Mouse (Mus musculus) midbrain, embryonic 12.5 days (tissue): ENCODE data around the gene Mrpl36. TPM values are rescaled to one million over a fixed set of nuclear protein-coding genes. Genes with fewer than 3 reads are reported as not detected.

Experiments used
- ATAC-seq: fragments of 200-750 bp; cut with Nextera tagmentation; 2 replicates; pipeline ENCODE4 v1.8.0; 2017; ENCODE audit warnings: low read depth, moderate TSS enrichment, moderate library complexity; ENCODE audit not compliant: low FRiP score
- H3K27ac ChIP-seq: fragments of 300-500 bp; sonication (generic); replicated peaks from 2 replicates; pipeline ENCODE4 v1.5.1; 2016; ENCODE audit warnings: mild to moderate bottlenecking
- H3K27me3 ChIP-seq: fragments of 300-500 bp; sonication (generic); 2 replicates; pipeline ENCODE4 v1.6.1; 2016; ENCODE audit warnings: mild to moderate bottlenecking
- H3K36me3 ChIP-seq: fragments of 300-500 bp; sonication (generic); 2 replicates; pipeline ENCODE4 v1.6.1; 2016
- H3K4me1 ChIP-seq: fragments of 300-500 bp; sonication (generic); 2 replicates; pipeline ENCODE4 v1.6.1; 2016
- H3K4me2 ChIP-seq: fragments of 300-500 bp; sonication (generic); replicated peaks from 2 replicates; pipeline ENCODE4 v1.6.1; 2016; ENCODE audit warnings: mild to moderate bottlenecking, moderate library complexity
- H3K4me3 ChIP-seq: fragments of 300-500 bp; sonication (generic); 2 replicates; pipeline ENCODE4 v1.5.1; 2016; ENCODE audit warnings: mild to moderate bottlenecking
- H3K9ac ChIP-seq: fragments of 300-500 bp; sonication (generic); replicated peaks from 2 replicates; pipeline ENCODE4 v1.6.1; 2016; ENCODE audit warnings: mild to moderate bottlenecking, moderate library complexity
- H3K9me3 ChIP-seq: fragments of 300-500 bp; sonication (generic); 2 replicates; pipeline ENCODE4 v1.6.1; 2016; ENCODE audit warnings: mild to moderate bottlenecking
- WGBS: fragments of 180-500 bp; shearing (Covaris S2); methylation state at CpG from one replicate; pipeline ENCODE4 v1.1.7; 2016; 5-methylcytosine and 5-hydroxymethylcytosine counted together
- polyA plus RNA-seq: library from polyadenylated mRNA; unstranded; fragments of >200 nt; fragmentation: Nextera tagmentation; extraction: Ambion mirVana; gene quantifications from 2 replicates; pipeline ENCODE4 v1.2.1, GENCODE M21; 2016

The Mrpl36 gene
- polyA plus RNA-seq, 1 experiment from 2014 or later: 106 TPM

DNA sequence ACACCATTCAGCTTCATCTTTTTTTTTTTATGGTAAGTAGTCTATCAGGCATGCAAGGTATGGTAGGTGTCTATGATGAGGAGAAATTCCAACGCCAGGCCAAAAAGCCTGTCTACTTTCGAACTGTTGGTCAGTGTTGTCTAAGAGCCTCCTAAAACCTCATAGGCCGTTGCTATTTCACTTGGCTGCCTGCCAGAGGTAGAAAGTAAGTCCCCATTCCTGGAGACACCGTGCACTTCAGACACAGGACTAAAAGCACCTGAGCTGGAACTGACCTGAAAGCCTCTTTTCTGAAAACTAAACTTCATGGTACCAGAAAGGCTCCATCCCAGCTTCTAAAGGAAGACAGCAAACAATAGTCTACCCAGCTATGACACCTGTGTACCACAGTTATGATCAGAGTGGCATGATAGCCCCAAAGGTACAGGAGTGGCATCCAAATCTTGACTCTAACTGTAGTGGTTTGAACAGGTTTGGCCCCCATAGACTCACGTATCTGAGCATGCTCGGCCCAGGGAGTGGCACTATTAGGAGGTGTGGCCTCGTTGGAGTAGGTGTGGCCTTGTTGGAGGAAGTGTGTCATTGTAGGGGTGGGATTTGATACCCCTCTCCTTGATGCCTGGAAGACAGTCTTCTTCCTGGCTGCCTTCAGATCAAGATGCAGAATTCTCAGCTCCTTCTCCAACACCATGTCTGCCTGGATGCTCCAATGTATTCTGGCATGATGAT is 19.8 kb downstream of the Mrpl36 start:
- Histone ChIP-seq H3K36me3 (no peaks in the 10 kb centered on the region), H3K27ac (no peak overlapping the region), H3K9me3 (no peaks in the 10 kb centered on the region), H3K9ac (no peak overlapping the region), H3K4me3 (no peak overlapping the region), H3K4me1 (no peaks in the 10 kb centered on the region), H3K4me2 (no peak overlapping the region), H3K27me3 (no peaks in the 10 kb centered on the region)
- 82% methylated on average over 7 of the region's 7 CpGs for WGBS
- no peak for ATAC-seq

DNA sequence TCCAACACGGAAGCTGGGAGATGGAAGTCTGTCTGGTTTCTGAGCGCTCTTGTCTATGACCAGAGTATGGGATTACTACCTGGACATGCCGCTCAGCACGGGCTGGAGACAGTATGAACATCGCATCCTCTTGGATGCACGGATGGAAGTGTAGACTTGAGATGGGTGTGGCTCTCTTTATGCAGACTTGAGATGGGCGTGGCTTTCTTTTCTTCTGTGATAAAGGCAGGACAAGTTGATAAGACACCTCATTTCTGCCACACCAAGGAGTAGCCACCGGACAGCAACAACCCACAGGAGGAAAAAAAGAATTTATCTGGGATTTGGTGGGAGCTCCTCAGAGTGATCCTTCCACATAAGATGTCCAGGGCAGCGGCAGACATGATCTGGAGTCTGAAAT is 22.4 kb downstream of the Mrpl36 start:
- no peak overlapping the region for H3K27ac ChIP-seq
- H3K4me3 ChIP-seq: no peak overlapping the region
- H3K4me2 ChIP-seq: no peak overlapping the region
- 92% methylated on average over 9 of the region's 9 CpGs for WGBS
- no peaks in the 10 kb centered on the region for H3K4me1 ChIP-seq
- H3K9ac ChIP-seq: no peak overlapping the region
- H3K9me3 ChIP-seq: no peaks in the 10 kb centered on the region
- H3K36me3 ChIP-seq: no peaks in the 10 kb centered on the region
- H3K27me3 ChIP-seq: no peaks in the 10 kb centered on the region
- ATAC-seq: no peak

DNA sequence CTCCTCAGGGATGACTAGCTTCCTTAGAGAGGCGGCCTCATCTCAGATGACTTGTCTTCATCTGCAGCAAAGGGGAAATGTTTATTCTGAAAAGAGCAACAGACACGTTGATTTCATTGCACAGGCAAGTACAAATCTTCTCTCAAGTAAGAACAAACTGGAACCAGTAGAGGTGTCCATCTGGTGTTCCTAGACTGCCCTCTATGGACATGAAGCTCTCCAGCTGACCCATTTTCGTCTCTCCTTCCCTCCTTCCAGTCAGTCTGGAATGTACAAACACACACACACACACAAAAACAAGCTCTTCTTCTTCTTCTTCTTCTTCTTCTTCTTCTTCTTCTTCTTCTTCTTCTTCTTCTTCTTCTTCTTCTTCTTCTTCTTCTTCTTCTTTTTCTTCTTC is 23.6 kb downstream of the Mrpl36 start:
- H3K27ac ChIP-seq: no peak overlapping the region
- H3K9me3 ChIP-seq: no peaks in the 10 kb centered on the region
- H3K9ac ChIP-seq: no peak overlapping the region
- H3K4me1 ChIP-seq: no peaks in the 10 kb centered on the region
- H3K4me2 ChIP-seq: no peak overlapping the region
- H3K27me3 ChIP-seq: no peaks in the 10 kb centered on the region
- 71% methylated on average over 3 of the region's 3 CpGs for WGBS
- ATAC-seq: no peak
- H3K4me3 ChIP-seq: no peak overlapping the region
- H3K36me3 ChIP-seq: no peaks in the 10 kb centered on the region

DNA sequence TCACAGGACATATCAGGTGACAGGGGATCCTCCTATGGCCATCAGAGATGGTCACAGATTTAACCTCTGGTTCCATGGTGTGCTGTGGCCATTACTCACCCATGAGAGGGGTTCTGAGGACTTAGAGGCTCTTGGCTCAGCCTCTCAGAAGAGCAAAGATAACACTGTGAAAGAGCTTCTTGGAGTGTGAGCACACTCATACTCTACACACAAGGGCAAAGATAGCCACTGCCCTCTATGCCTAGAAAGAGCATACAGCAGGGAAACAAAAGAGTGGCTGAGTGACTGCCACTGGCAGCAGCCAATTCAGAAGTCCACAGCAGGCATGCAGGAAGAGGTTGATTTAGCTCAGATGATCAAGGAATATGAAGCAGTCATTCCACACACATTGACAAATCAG is 24.2 kb downstream of the Mrpl36 start:
- no peaks in the 10 kb centered on the region for H3K4me1 ChIP-seq
- ATAC-seq: no peak
- H3K4me3 ChIP-seq: no peak overlapping the region
- H3K4me2 ChIP-seq: no peak overlapping the region
- no peaks in the 10 kb centered on the region for H3K9me3 ChIP-seq
- H3K9ac ChIP-seq: no peak overlapping the region
- H3K36me3 ChIP-seq: no peaks in the 10 kb centered on the region
- no peak overlapping the region for H3K27ac ChIP-seq
- H3K27me3 ChIP-seq: no peaks in the 10 kb centered on the region

DNA sequence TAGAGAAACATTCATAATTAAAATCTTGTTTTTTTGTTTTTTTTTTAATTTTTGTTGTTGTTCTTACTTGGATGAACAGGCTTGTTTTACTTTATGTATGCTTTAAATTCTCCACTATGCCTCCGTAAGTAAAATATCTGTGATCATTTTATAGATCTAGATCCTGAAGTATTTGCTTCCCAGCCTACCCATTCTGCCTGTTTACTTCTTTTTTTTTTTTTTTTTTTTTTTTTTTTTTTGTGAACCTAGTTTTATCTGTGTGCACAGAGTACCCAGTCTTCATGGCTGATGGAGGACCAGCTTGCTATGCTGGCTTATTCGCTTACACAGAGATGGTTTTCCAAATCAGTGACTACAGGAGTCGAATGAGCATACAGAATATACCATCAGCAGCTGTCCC is 28.8 kb downstream of the Mrpl36 start:
- no peaks in the 10 kb centered on the region for H3K4me1 ChIP-seq
- no peak overlapping the region for H3K27ac ChIP-seq

DNA sequence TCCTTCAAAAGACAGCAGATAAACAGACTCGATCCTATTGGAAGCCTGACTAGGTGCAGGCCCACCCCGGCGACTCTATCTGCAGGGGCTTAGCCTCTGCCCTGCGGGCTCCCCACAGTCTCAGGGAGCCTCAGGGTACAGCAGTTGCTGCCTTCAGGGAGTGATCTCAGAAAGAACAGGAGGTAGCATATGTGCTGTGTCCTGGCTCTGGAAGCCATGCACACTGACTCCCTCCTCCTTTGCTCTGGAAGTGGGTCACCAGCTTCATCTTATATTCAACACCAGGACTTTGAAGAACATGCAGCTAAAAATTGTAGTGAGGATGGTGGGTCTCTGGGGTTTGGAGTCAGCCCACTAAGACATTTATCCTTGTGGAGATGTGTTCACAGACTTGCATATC is 45.1 kb downstream of the Mrpl36 start:
- no peaks in the 10 kb centered on the region for H3K36me3 ChIP-seq
- no peaks in the 10 kb centered on the region for H3K9me3 ChIP-seq
- H3K4me3 ChIP-seq: no peak overlapping the region
- no peak overlapping the region for H3K9ac ChIP-seq
- WGBS: 82% methylated on average over 4 of the region's 4 CpGs
- H3K4me2 ChIP-seq: no peak overlapping the region
- ATAC-seq: no peak
- no peaks in the 10 kb centered on the region for H3K4me1 ChIP-seq
- no peak overlapping the region for H3K27ac ChIP-seq
- no peaks in the 10 kb centered on the region for H3K27me3 ChIP-seq

More for the DNA sequence above, 28.8 kb downstream of the Mrpl36 start:
- H3K4me3 ChIP-seq: no peak overlapping the region
- H3K9me3 ChIP-seq: no peaks in the 10 kb centered on the region
- no peak for ATAC-seq
- no peaks in the 10 kb centered on the region for H3K27me3 ChIP-seq
- H3K36me3 ChIP-seq: no peaks in the 10 kb centered on the region
- no peak overlapping the region for H3K9ac ChIP-seq
- H3K4me2 ChIP-seq: no peak overlapping the region
- WGBS: 83% methylated on average over 3 of the region's 3 CpGs

DNA sequence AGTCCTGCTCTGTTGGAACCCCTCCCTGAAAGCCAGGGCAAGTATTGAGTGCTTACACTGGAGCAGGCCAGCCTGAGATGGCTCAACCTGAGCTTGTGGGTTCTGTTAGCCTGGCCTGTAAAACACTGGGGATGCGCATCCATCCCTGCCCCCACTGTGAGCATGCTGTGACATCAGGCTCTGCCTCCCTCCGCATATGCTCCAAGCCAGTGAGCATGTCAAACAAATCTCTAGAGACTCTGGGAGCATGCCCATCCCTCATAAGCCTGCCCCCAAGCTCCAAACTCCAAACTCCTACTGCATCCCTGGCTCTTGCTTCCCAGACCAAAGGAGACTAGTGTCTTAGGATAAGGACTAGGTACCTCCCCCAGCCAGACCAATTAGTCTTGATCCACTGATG is 46.3 kb downstream of the Mrpl36 start:
- H3K27ac ChIP-seq: no peak overlapping the region
- 63% methylated on average over 2 of the region's 2 CpGs for WGBS

DNA sequence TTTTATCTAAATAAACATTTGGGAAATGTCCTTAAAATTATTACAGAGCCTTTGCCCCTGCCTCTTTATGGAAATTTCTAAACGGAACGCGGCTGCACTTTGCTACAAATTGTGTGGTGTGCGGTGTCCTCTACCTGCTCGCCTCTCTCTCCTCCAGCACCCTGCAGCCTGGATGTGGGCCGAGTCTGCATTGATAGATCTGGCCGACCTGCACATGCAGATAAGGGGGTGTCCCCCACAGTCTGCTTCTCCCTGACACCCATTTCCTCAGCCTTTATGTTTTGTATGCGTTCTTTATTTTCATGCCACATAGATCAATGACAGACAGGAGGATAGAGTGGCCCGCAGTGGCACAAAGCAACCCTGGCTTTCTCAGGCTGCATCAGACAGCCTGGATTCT is 49.3 kb downstream of the Mrpl36 start:
- H3K4me2 ChIP-seq: no peak overlapping the region
- no peaks in the 10 kb centered on the region for H3K27me3 ChIP-seq
- no peak overlapping the region for H3K4me3 ChIP-seq
- H3K27ac ChIP-seq: no peak overlapping the region
- 86% methylated on average over 9 of the region's 9 CpGs for WGBS
- no peaks in the 10 kb centered on the region for H3K4me1 ChIP-seq
- H3K9me3 ChIP-seq: no peaks in the 10 kb centered on the region
- no peak overlapping the region for H3K9ac ChIP-seq
- ATAC-seq: no peak
- no peaks in the 10 kb centered on the region for H3K36me3 ChIP-seq

More for the DNA sequence above, 46.3 kb downstream of the Mrpl36 start:
- no peaks in the 10 kb centered on the region for H3K4me1 ChIP-seq
- no peak overlapping the region for H3K9ac ChIP-seq
- no peaks in the 10 kb centered on the region for H3K27me3 ChIP-seq
- no peaks in the 10 kb centered on the region for H3K36me3 ChIP-seq
- H3K4me3 ChIP-seq: no peak overlapping the region
- no peak for ATAC-seq
- no peak overlapping the region for H3K4me2 ChIP-seq
- H3K9me3 ChIP-seq: no peaks in the 10 kb centered on the region

Other genes starting within 250 kb of the Mrpl36 start
- 0.85 and 1.5 TPM in 2 replicates for gene Irx4, start 68.0 kb upstream of the Mrpl36 start, polyA plus RNA-seq
- 305 and 313 TPM in 2 replicates for gene Ndufs6, start within 50 bp of the Mrpl36 start, polyA plus RNA-seq
- 67.6 and 68.1 TPM in 2 replicates for gene Lpcat1, start 138.7 kb downstream of the Mrpl36 start, polyA plus RNA-seq
- gene Slc6a3, start 208.2 kb downstream of the Mrpl36 start, polyA plus RNA-seq: 0.18 and 0.71 TPM in 2 replicates